Mouse (Mus musculus): ENCODE measurements around the gene Ier5l.

Ier5l gene

GRCm38 (mm10) chr2:30474039-30474438 lies at the start of gene Ier5l:
Gene Ier5l (minus strand): TSS chr2:30474219.
- peak; percentile 85 to 95 for DNase-seq (ENCODE audit: low spot score in 2 of 2)

DNA sequence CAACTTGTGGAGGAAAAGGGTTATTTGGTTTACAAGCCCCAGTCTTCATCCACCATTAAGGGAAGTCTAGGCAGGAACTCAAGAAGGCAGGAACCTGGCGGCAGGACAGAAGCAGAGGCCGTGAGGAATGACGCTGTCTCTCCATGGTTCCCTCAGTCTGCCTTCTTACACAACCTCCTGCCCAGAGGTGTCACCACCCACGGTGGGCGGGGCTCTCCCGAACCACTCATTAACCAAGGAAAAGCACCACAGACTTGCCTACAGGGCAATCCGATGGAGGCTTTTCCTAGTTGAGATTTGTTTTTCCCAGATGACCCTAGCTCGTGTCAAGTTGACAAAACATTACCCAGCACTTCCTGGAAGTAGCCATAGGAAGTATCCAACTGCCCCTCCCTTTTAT lies 49.7 kb upstream of the Ier5l start:
- DNase-seq (ENCODE audit: low spot score in 2 of 2), result no peak

- DNase-seq (ENCODE audit: low spot score in 2 of 2), result no peak
Measured at GRCm38 (mm10) chr2:30510711-30511380, 36.8 kb upstream of the Ier5l start.

DNA sequence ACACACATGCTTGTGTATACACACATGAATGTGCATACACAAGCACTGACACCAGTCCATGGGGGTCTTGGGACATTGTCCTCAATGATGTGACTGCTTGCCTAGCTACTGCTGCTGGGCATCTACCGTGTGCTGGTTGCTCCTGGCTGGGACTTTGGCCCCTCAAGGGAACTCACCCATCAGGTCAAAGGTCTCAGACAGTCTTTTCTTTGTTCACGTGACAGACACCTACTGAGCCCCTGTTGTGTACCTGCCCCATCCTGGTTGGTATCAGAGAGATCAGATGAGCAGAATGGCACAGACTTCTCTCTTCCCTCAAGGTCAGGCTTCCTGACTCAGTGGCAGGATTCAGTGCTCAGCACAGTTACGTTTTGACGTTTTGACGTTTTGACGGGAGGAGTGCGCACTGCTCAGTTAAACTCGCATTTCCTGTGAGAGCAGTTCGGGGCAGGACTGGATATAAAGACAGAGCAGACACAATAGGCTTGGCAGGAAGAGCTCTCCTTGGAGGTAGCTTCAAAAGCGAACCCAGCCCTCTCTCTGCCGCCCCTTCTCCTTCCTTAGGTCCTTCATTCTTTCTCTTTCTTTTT lies 33.2 kb upstream of the Ier5l start:
- DNase-seq (ENCODE audit: low spot score in 2 of 2), result no peak

- peak; percentile 52 to 79 for DNase-seq (ENCODE audit: low spot score in 2 of 2)
Measured at GRCm38 (mm10) chr2:30503677-30504621, 29.9 kb upstream of the Ier5l start.

DNA sequence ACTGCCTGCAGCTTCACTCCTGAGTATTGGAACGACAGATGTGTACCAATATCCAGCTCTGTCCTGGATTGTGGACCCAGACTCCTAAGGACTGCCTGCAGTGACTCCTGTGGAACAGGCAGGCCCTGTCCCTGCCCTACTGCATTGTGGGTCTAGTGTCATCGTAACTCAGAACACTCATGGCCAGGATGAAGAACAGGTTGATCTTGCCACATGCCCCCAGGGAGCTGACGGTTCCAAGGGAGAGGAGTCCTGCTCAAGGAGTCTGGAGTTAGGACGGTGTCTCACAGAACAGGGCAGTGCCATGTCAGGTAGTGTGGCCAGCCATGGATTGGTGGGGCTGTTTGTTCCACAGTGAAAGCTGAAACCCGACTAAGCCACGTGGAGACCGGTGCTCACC lies 27.7 kb upstream of the Ier5l start:
- no peak for DNase-seq (ENCODE audit: low spot score in 2 of 2)

DNA sequence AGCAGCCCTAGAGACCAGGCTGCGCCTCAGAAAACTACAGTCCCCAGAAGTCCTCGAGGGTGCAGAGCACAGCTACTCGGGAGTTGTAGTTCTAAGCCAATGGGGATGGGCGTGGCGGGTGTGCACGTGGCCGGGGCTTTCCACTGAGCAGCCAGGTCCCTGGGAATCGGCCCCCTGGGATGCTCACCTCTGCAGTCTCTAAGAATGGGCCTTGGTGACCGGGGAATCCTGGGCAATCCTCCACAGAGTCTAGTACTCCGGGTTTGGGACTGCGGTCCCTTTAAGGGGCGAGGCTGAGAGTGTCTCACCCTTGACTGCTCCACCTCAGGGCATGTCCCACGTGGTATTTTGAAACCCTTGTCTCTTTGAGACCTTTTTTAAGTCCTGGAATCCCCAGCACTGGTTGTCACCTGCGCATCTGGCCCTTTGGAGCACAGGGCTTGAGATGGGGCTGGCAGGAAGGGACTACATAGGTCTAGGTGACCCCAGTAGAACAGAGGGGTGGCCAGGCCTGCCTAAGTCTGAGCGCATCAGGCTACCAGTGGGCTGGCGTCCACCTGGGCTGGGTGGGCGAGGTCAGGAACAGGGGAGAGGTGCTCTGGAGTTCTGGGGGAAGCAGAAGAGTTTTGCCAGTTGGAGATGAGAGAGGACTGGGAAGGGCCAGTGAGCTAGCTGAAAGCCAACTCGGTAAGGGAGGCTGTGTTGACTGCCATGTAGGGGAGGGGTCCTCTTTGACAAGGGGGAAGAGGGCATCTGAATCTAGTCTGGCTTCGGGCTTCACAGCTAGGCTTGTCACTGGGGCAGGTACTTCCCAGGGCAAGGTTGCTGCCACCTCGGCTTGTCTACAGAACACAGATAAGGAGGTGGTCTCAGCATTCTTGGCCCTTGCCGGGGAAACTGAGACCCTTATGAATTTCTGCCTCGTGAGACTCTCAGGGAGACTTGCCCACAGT lies 22.2 kb upstream of the Ier5l start:
- DNase-seq (ENCODE audit: low spot score in 2 of 2), result peak in 1 of 2 experiments; percentile 63

- no peak for DNase-seq (ENCODE audit: low spot score in 2 of 2)
Measured at GRCm38 (mm10) chr2:30495000-30495908, 21.2 kb upstream of the Ier5l start.

- no peak for DNase-seq (ENCODE audit: low spot score in 2 of 2)
Measured at GRCm38 (mm10) chr2:30490384-30490783, 16.4 kb upstream of the Ier5l start.

DNA sequence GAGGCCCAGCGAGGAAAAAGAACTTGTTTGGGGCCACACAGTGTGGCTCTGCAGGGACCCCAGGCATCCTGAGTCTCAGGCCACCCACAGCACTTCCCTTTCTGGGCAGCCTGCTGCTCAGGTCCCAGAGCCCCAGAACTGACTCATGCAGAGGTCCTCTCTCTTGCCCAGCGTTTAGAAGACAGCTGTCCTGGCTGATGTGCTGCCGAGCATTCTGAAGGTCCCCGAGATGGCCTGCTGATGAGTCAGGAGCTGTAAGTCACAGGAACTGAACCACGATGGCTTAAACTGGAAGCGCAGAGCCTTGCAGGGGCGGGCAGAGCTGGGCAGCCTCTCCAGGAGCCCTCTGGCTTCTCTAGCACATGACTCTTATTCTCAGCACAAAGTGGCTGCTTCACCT lies 13.6 kb upstream of the Ier5l start:
- DNase-seq (ENCODE audit: low spot score in 2 of 2), result no peak

DNA sequence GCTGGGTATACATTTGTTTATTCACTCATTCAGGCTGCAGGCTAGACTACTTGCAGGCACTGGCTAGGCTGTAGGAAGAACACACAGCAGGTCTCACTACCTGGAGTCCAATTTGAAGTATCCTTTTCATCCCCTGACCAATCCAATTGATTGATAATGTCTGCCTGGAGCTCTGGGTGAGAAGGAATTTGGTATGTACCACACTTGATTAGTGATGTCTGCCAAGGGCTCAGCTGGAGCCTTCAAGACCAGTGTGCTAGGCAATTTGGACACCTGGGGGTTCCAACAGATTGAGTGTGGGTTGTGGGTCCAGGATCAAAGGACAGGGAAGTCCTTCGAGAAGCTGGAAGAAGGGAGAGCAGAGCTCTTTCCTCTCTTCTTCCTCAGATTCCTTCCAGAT lies 4.5 kb upstream of the Ier5l start:
- no peak for DNase-seq (ENCODE audit: low spot score in 2 of 2)

DNA sequence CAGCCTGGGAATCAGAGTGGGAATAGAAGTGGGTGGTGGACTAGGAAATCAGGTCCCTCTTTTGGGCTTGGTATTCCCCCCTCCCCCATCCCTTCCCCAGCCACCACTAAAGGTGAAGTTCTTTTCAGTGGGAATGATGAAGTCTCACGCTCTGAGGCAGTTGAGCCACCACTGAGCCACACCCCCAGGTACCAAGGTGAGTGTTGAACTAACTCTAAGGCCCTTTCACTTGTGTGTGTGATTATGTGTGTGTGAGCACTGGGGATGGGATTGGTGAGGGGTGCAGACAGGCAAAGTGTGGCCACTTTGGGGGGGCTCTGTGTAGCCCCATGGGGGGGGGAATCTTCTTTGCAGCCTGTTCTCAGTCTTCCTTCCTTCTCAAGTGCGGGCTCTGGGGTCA lies 2.2 kb upstream of the Ier5l start:
- DNase-seq (ENCODE audit: low spot score in 2 of 2), result no peak

GRCm38 (mm10) chr2:30475457-30475856 lies 1.4 kb upstream of the Ier5l start:
- DNase-seq (ENCODE audit: low spot score in 2 of 2), result no peak

DNA sequence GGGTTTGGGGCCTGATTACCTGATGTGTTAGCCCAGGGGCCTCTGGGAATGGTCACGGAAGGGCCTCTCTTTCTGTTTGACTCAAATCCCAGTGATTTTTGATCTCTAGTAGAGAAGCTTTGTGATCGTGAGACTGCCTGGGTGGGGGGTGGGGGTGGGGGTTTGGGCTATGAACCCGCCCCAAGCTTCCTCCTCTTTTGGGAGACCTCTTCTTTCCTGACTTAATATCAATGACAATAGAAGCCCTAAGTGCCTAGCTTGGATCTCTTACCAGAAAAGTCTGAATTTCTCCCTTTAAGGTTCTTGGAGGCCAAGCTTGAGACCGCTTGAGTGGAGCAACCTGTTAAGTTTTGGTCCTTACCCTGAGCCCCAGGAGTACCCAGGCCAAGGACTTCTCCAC lies 757 bp upstream of the Ier5l start:
- DNase-seq (ENCODE audit: low spot score in 2 of 2), result no peak

DNA sequence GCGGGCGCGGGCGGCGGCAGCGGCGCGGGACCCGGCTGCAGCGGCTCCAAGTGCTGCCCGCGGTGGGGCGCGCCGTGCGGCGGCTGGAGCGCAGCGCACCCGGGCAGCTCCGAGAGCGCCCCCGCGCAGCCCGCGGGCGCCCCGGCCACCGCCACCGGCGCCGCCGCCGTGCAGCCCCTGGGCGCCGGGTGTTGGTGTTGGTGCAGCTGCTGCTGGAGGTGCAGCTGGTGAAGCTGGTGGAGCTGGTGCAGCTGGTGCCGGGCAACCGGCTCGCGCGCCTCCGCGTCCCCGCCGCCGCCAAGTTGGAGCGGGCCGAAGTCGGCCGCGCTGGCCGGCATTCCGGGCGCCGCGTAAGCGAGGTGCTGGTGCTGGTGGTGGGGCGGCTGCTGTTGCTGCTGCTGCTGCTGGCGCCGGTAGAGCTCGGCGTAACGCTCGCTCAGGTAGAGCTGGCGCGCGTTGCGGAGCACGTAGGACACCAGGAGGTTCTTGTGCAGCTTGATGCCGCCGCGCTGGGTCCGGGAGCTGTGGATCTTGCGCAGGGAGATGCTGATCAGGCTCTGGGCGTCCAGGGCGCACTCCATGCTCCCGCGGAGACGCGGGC lies 488 bp downstream of the Ier5l start:
- DNase-seq (ENCODE audit: low spot score in 2 of 2), result no peak

GRCm38 (mm10) chr2:30472731-30473351 lies 1.2 kb downstream of the Ier5l start:
- no peak for DNase-seq (ENCODE audit: low spot score in 2 of 2)

DNA sequence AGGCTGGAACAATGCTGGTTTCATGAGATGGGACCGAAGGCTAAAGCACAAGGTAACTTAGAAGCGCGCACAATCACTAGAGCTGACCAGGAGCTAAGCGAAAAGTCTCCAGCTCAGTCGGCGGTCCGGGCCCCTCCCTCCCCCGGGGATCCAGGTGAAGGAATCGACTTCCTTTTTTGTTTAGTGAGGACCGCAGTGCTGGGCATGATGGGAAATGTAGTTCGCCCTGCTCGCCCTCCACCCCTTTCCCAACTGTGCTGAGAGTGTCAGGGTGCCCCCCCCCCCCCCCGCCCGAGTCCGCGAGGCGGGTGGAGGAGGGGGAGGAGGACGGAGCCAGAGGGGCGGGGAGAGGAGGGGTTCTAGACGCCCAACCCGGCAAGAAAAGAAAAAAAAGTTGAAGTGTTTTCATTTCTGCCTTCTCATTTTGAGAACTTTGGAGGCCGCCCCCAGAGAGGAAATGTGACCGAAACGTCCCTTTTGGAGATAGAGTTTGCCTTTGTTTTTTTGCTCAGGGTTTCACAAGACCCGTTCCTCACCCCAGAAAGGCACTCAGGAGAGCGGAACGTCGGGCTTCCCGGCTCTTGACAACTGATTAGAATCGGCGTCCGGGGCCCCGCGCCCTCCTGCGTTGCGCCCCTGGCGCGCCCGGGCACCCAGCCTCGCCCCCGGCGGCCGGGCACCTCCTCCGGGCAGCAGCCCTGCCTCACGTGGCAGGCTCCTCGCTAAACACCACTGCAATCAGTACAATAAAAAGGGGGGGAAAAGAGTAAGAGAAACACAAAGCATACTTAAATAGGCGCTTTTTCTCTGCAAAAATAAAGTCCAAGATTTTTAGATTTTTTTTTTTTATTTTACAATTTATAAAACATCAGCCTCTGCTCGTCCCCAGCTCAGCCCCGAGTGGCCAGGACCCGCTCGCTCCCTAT lies 2.0 kb downstream of the Ier5l start:
- DNase-seq (ENCODE audit: low spot score in 2 of 2), result peak in 1 of 2 experiments; percentile 84

DNA sequence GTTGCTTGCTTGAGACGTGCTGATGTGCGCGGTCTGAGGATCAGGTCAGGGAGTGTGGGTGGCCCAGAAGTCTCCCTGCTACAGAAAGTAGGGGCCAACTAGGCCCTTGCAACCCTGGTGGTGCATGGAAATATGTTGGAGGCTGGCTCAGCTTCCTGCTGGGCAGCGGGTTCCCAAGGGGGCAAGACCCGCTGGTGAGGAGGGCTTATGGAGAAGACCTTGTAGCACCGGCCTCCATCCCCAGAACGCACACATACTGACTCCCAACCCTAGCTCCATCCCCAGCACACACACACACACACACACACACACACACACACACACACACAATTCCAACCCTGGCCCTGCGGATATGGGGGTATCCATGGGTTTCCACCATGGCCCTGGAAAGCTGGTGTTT lies 3.0 kb downstream of the Ier5l start:
- DNase-seq (ENCODE audit: low spot score in 2 of 2), result no peak

All from left cerebral cortex, adult 9 months (tissue).